In genomic region chr4:88721791-88722721, GRCm38 (mm10) we compare ENCODE assay signal across 8 mouse cellular contexts. TPM values are rescaled to one million over a fixed set of nuclear protein-coding genes. Genes with fewer than 3 reads are reported as not detected.
A peak's percentile ranks its signal among the peaks of the same experiment; 100 is the strongest.
DNase-seq lines count a peak whose midpoint lies in the region; ATAC-seq lines count a peak whose summit lies in the region.

Gm26566 (plus strand) TSS chr4:88721805.
Klhl9 (minus strand) TSS chr4:88722465.

- H3K9ac ChIP-seq in heart, embryonic 13.5 days = peak within 1 kb of the TSS; percentile 99
- peak within 1 kb of the TSS; percentile 91 for H3K9ac ChIP-seq in liver, embryonic 12.5 days
- H3K9ac ChIP-seq in stomach, embryonic 15.5 days = peak within 1 kb of the TSS; percentile 63

- WGBS in heart, embryonic 13.5 days = under 1% methylated on average over 79 of the region's 82 CpGs
- WGBS in liver, embryonic 12.5 days (ENCODE audit: insufficient replicate concordance) = 1% methylated on average over 82 of the region's 82 CpGs
- under 1% methylated on average over 82 of the region's 82 CpGs for WGBS in stomach, embryonic 15.5 days

- H3K27me3 ChIP-seq in heart, embryonic 13.5 days (replicated peaks) = no peaks in the 10 kb centered on the region
- no peaks in the 10 kb centered on the region for H3K27me3 ChIP-seq in liver, embryonic 12.5 days (replicated peaks)
- H3K27me3 ChIP-seq in stomach, embryonic 15.5 days (replicated peaks) = no peaks in the 10 kb centered on the region

- peak; percentile 86 for DNase-seq in CD4-positive helper T cell, adult 2 months (ENCODE audit: low read depth, low spot score)
- peak; percentile 85 for DNase-seq in brain, embryonic 18.5 days (ENCODE audit: low read depth, low spot score)
- peak; percentile 96 for DNase-seq in kidney, postnatal 10 days
- DNase-seq in natural killer cell, adult 2 months (ENCODE audit: low spot score in 2 of 2) = peak; percentile 85 to 86

- ATAC-seq in erythroid progenitor cell, adult 5-6 weeks (replicated peaks; ENCODE audit: low FRiP score, poor library complexity, severe bottlenecking) = peak; percentile 92
- peak; percentile 94 for ATAC-seq in heart, embryonic 13.5 days (ENCODE audit: extremely low read depth, insufficient number of reproducible peaks, low FRiP score, low TSS enrichment)
- peak; percentile 97 for ATAC-seq in liver, embryonic 12.5 days
- peak; percentile 96 for ATAC-seq in stomach, embryonic 15.5 days (ENCODE audit: insufficient read depth, low FRiP score, low read depth)

- H3K9me3 ChIP-seq in heart, embryonic 13.5 days = no peaks in the 10 kb centered on the region
- H3K9me3 ChIP-seq in liver, embryonic 12.5 days (replicated peaks) = no peaks in the 10 kb centered on the region
- no peaks in the 10 kb centered on the region for H3K9me3 ChIP-seq in stomach, embryonic 15.5 days

- H3K4me1 ChIP-seq in heart, embryonic 13.5 days = peaks cover 30% of the 10 kb centered on the region
- peaks cover 38% of the 10 kb centered on the region for H3K4me1 ChIP-seq in liver, embryonic 12.5 days
- peaks cover 18% of the 10 kb centered on the region for H3K4me1 ChIP-seq in stomach, embryonic 15.5 days

- peak within 1 kb of the TSS; percentile 99 for H3K27ac ChIP-seq in heart, embryonic 13.5 days (replicated peaks)
- peak within 1 kb of the TSS; percentile 95 for H3K27ac ChIP-seq in liver, embryonic 12.5 days
- peak within 1 kb of the TSS; percentile 93 for H3K27ac ChIP-seq in stomach, embryonic 15.5 days

- H3K36me3 ChIP-seq in heart, embryonic 13.5 days = peaks cover 23% of the 10 kb centered on the region
- H3K36me3 ChIP-seq in liver, embryonic 12.5 days = peaks cover 25% of the 10 kb centered on the region
- no peaks in the 10 kb centered on the region for H3K36me3 ChIP-seq in stomach, embryonic 15.5 days

- H3K4me2 ChIP-seq in heart, embryonic 13.5 days = peak within 1 kb of the TSS; percentile 95
- H3K4me2 ChIP-seq in liver, embryonic 12.5 days = peak within 1 kb of the TSS; percentile 86
- H3K4me2 ChIP-seq in stomach, embryonic 15.5 days = peak within 1 kb of the TSS; percentile 57

- peak within 1 kb of the TSS; percentile 93 for H3K4me3 ChIP-seq in heart, embryonic 13.5 days
- peak within 1 kb of the TSS; percentile 92 for H3K4me3 ChIP-seq in liver, embryonic 12.5 days
- H3K4me3 ChIP-seq in stomach, embryonic 15.5 days (replicated peaks) = peak within 1 kb of the TSS; percentile 62

RNA-seq across cellular contexts. Expression of gene Gm26566, which starts in this region (rescaled TPM):
- total RNA-seq in erythroid progenitor cell, adult 5-6 weeks (2015; ENCODE audit: low replicate concordance) = not detected in 2 replicates
- 0.51 TPM in 1 of 2 replicates, not detected in the other for total RNA-seq in erythroid progenitor cell, adult 5-6 weeks (2017; ENCODE audit: low replicate concordance)
- polyA plus RNA-seq in heart, embryonic 13.5 days (2015; fragmentation: Nextera tagmentation; extraction: Ambion mirVana) = 0.33 and 0.84 TPM in 2 replicates
- 0.29 and 0.43 TPM in 2 replicates for polyA plus RNA-seq in liver, embryonic 12.5 days (2016; fragmentation: Nextera tagmentation; extraction: Ambion mirVana)
- polyA plus RNA-seq in stomach, embryonic 15.5 days (2015; fragmentation: Nextera tagmentation; extraction: Ambion mirVana) = 0.49 and 1.0 TPM in 2 replicates

RNA-seq across cellular contexts. Expression of gene Klhl9, which starts in this region (rescaled TPM):
- total RNA-seq in erythroid progenitor cell, adult 5-6 weeks (2015; ENCODE audit: low replicate concordance) = 20.1 and 22.0 TPM in 2 replicates
- total RNA-seq in erythroid progenitor cell, adult 5-6 weeks (2017; ENCODE audit: low replicate concordance) = 21.1 and 31.8 TPM in 2 replicates
- polyA plus RNA-seq in heart, embryonic 13.5 days (2015; fragmentation: Nextera tagmentation; extraction: Ambion mirVana) = 70.7 and 76.5 TPM in 2 replicates
- 38.0 and 38.7 TPM in 2 replicates for polyA plus RNA-seq in liver, embryonic 12.5 days (2016; fragmentation: Nextera tagmentation; extraction: Ambion mirVana)
- 87.8 and 88.8 TPM in 2 replicates for polyA plus RNA-seq in stomach, embryonic 15.5 days (2015; fragmentation: Nextera tagmentation; extraction: Ambion mirVana)

Comparison
In these comparisons a context has a peak if more than half of its experiments do, and no peak if none do; other contexts are left out.
1. Peak in every context shown above with its lines: DNase-seq, ATAC-seq, H3K4me3 ChIP-seq and H3K27ac ChIP-seq.